Mouse (Mus musculus) neural tube, embryonic 11.5 days (tissue): Measurements from ENCODE around the gene Cdiptos. TPM values are rescaled to one million over a fixed set of nuclear protein-coding genes. Genes with fewer than 3 reads are reported as not detected.

Experiments
- ATAC-seq: fragments of 200-750 bp; cut with Nextera tagmentation; 2 replicates; pipeline ENCODE4 v1.8.0; 2017; ENCODE audit warnings: moderate number of reproducible peaks, mild to moderate bottlenecking, moderate TSS enrichment, moderate library complexity; ENCODE audit not compliant: insufficient read depth, low FRiP score, low TSS enrichment
- DNase-seq: peaks from one replicate; pipeline ENCODE4 v3.0.0-alpha.2; 2015; ENCODE audit warnings: low spot score
- H3K27ac ChIP-seq: fragments of 300-500 bp; sonication (generic); 2 replicates; pipeline ENCODE4 v1.5.1; 2014; ENCODE audit warnings: low read depth, mild to moderate bottlenecking, low read length
- H3K27me3 ChIP-seq: fragments of 300-500 bp; sonication (generic); 2 replicates; pipeline ENCODE4 v1.6.1; 2014; ENCODE audit warnings: mild to moderate bottlenecking, low read length, mixed read lengths; ENCODE audit not compliant: control insufficient read depth, insufficient read depth
- H3K36me3 ChIP-seq: fragments of 300-500 bp; sonication (generic); 2 replicates; pipeline ENCODE4 v1.6.1; 2014; ENCODE audit warnings: mild to moderate bottlenecking, low read length, moderate library complexity, mixed read lengths; ENCODE audit not compliant: control insufficient read depth, insufficient read depth
- H3K4me1 ChIP-seq: fragments of 300-500 bp; sonication (generic); 2 replicates; pipeline ENCODE4 v1.6.1; 2014; ENCODE audit warnings: low read length, mixed read lengths; ENCODE audit not compliant: control insufficient read depth, insufficient read depth
- H3K4me2 ChIP-seq: fragments of 300-500 bp; sonication (generic); 2 replicates; pipeline ENCODE4 v1.6.1; 2014; ENCODE audit warnings: low read depth, mild to moderate bottlenecking, moderate library complexity
- H3K4me3 ChIP-seq: fragments of 300-500 bp; sonication (generic); 2 replicates; pipeline ENCODE4 v1.5.1; 2014; ENCODE audit warnings: low read depth, low read length
- H3K9ac ChIP-seq: fragments of 300-500 bp; sonication (generic); 2 replicates; pipeline ENCODE4 v1.6.1; 2014; ENCODE audit warnings: mild to moderate bottlenecking, low read length
- H3K9me3 ChIP-seq: fragments of 300-500 bp; sonication (generic); 2 replicates; pipeline ENCODE4 v1.6.1; 2016; ENCODE audit warnings: low read length; ENCODE audit not compliant: control insufficient read depth
- WGBS: fragments of 180-500 bp; shearing (Covaris S2); extraction: QIAGEN DNeasy Blood & Tissue Kit; methylation state at CpG from one replicate; pipeline ENCODE4 v1.1.7; 2014; 5-methylcytosine and 5-hydroxymethylcytosine counted together
- polyA plus RNA-seq: library from polyadenylated mRNA; unstranded; fragments of >200 nt; fragmentation: Nextera tagmentation; extraction: Ambion mirVana; gene quantifications from 2 replicates; pipeline ENCODE4 v1.2.1, GENCODE M21; 2014

Cdiptos gene
- polyA plus RNA-seq, 1 experiment from 2014 or later, result 1.1 TPM

GRCm38 (mm10) chr7:127011051-127011450 lies 35.2 kb upstream of the Cdiptos start:
- no peak overlapping the region for H3K4me2 ChIP-seq
- H3K9me3 ChIP-seq, result no peaks in the 10 kb centered on the region
- H3K27ac ChIP-seq, result no peak overlapping the region
- WGBS, result 98% methylated on average over 2 of the region's 2 CpGs
- ATAC-seq (no peak), DNase-seq (no peak)
- H3K4me3 ChIP-seq, result no peak overlapping the region
- H3K27me3 ChIP-seq, result no peaks in the 10 kb centered on the region
- H3K36me3 ChIP-seq, result peaks cover 8% of the 10 kb centered on the region
- no peak overlapping the region for H3K9ac ChIP-seq
- peaks cover 16% of the 10 kb centered on the region for H3K4me1 ChIP-seq

GRCm38 (mm10) chr7:127009307-127010085 lies 33.6 kb upstream of the Cdiptos start:
- no peaks in the 10 kb centered on the region for H3K27me3 ChIP-seq
- H3K9ac ChIP-seq, result no peak overlapping the region
- WGBS, result 88% methylated on average over 17 of the region's 17 CpGs
- H3K9me3 ChIP-seq, result no peaks in the 10 kb centered on the region
- ATAC-seq (no peak), DNase-seq (no peak)
- H3K36me3 ChIP-seq, result peaks cover 4% of the 10 kb centered on the region; the same call in 1 of the 2 replicates
- no peak overlapping the region for H3K4me2 ChIP-seq
- peaks cover 4% of the 10 kb centered on the region; the same call in 1 of the 2 replicates for H3K4me1 ChIP-seq
- no peak overlapping the region for H3K4me3 ChIP-seq
- H3K27ac ChIP-seq, result no peak overlapping the region

- Histone ChIP-seq H3K4me1 (no peaks in the 10 kb centered on the region), H3K9ac (peak overlapping the region; percentile 3), H3K9me3 (no peaks in the 10 kb centered on the region), H3K27ac (peak overlapping the region; percentile 56; the same call in 1 of the 2 replicates), H3K36me3 (no peaks in the 10 kb centered on the region; the same call in 1 of the 2 replicates), H3K27me3 (no peaks in the 10 kb centered on the region), H3K4me3 (no peak overlapping the region), H3K4me2 (no peak overlapping the region)
- 72% methylated on average over 9 of the region's 9 CpGs for WGBS
- no peak for DNase-seq
- no peak for ATAC-seq
Measured at GRCm38 (mm10) chr7:127008239-127009019, 32.5 kb upstream of the Cdiptos start.

GRCm38 (mm10) chr7:127007313-127008024 lies 31.6 kb upstream of the Cdiptos start:
- Histone ChIP-seq H3K27me3 (no peaks in the 10 kb centered on the region), H3K27ac (no peak overlapping the region), H3K4me1 (no peaks in the 10 kb centered on the region), H3K36me3 (no peaks in the 10 kb centered on the region; the same call in 1 of the 2 replicates), H3K9me3 (no peaks in the 10 kb centered on the region), H3K9ac (no peak overlapping the region), H3K4me2 (no peak overlapping the region), H3K4me3 (no peak overlapping the region)
- DNase-seq, result no peak
- WGBS, result 85% methylated on average over 6 of the region's 6 CpGs
- no peak for ATAC-seq

- Histone ChIP-seq H3K27me3 (no peaks in the 10 kb centered on the region), H3K9me3 (no peaks in the 10 kb centered on the region), H3K27ac (no peak overlapping the region), H3K4me1 (no peaks in the 10 kb centered on the region), H3K4me2 (no peak overlapping the region), H3K36me3 (no peaks in the 10 kb centered on the region), H3K9ac (no peak overlapping the region), H3K4me3 (no peak overlapping the region)
- no peak for ATAC-seq
- no peak for DNase-seq
- 92% methylated on average over 4 of the region's 4 CpGs for WGBS
Measured at GRCm38 (mm10) chr7:127004122-127004875, 28.4 kb upstream of the Cdiptos start.

- H3K27ac ChIP-seq, result no peak overlapping the region
- 91% methylated on average over 5 of the region's 5 CpGs for WGBS
- H3K36me3 ChIP-seq, result no peaks in the 10 kb centered on the region
- H3K27me3 ChIP-seq, result no peaks in the 10 kb centered on the region
- no peak overlapping the region for H3K4me2 ChIP-seq
- ATAC-seq, result no peak
- no peaks in the 10 kb centered on the region for H3K4me1 ChIP-seq
- H3K4me3 ChIP-seq, result no peak overlapping the region
- DNase-seq, result no peak
- no peaks in the 10 kb centered on the region for H3K9me3 ChIP-seq
- no peak overlapping the region for H3K9ac ChIP-seq
Measured at GRCm38 (mm10) chr7:127003620-127004019, 27.7 kb upstream of the Cdiptos start.

- H3K4me3 ChIP-seq, result no peak overlapping the region
- H3K9ac ChIP-seq, result no peak overlapping the region
- 84% methylated on average over 10 of the region's 10 CpGs for WGBS
- no peaks in the 10 kb centered on the region for H3K9me3 ChIP-seq
- no peaks in the 10 kb centered on the region for H3K4me1 ChIP-seq
- DNase-seq (no peak), ATAC-seq (no peak)
- no peak overlapping the region for H3K4me2 ChIP-seq
- no peaks in the 10 kb centered on the region for H3K27me3 ChIP-seq
- no peaks in the 10 kb centered on the region for H3K36me3 ChIP-seq
- H3K27ac ChIP-seq, result no peak overlapping the region
Measured at GRCm38 (mm10) chr7:126999568-126999967, 23.7 kb upstream of the Cdiptos start.

GRCm38 (mm10) chr7:126996449-126996848 lies 20.6 kb upstream of the Cdiptos start:
- Histone ChIP-seq H3K9ac (no peak overlapping the region), H3K4me3 (no peak overlapping the region), H3K4me1 (no peaks in the 10 kb centered on the region), H3K9me3 (no peaks in the 10 kb centered on the region), H3K4me2 (no peak overlapping the region), H3K27me3 (no peaks in the 10 kb centered on the region), H3K36me3 (no peaks in the 10 kb centered on the region), H3K27ac (no peak overlapping the region)
- WGBS, result 86% methylated on average over 4 of the region's 4 CpGs
- ATAC-seq, result no peak
- DNase-seq, result no peak
